Mouse (Mus musculus): ENCODE data around the gene Sugp1. TPM values are rescaled to one million over a fixed set of nuclear protein-coding genes. Genes with fewer than 3 reads are reported as not detected.
A peak's percentile ranks its signal among the peaks of the same experiment; 100 is the strongest.

Gene Sugp1
- polyA plus RNA-seq, 1 experiment from 2014 or later = 24.3 TPM

- no peak for ATAC-seq (ENCODE audit: insufficient number of reproducible peaks, insufficient read depth, low FRiP score, low read depth)
- H3K4me3 ChIP-seq (ENCODE audit: control insufficient read depth in 1 of 2, insufficient read depth in 1 of 2, low read depth in 1 of 2, low read length in 2 of 2) = no peak overlapping the region
- WGBS = 52% methylated on average over 9 of the region's 9 CpGs
These were observed 46.8 kb downstream of the Sugp1 start for GRCm38 (mm10) chr8:70089296-70089960.

GRCm38 (mm10) chr8:70092786-70093185 lies 50.2 kb downstream of the Sugp1 start:
- H3K4me1 ChIP-seq (ENCODE audit: control insufficient read depth in 2 of 2, insufficient read depth in 2 of 2, low read length in 2 of 2) = no peaks in the 10 kb centered on the region; a peak in 1 of 4 replicates
- 51% methylated on average over 8 of the region's 8 CpGs for WGBS
- no peaks in the 10 kb centered on the region for H3K36me3 ChIP-seq (ENCODE audit: control insufficient read depth, insufficient read depth, low read length)
- no peak overlapping the region for H3K27ac ChIP-seq (replicated peaks in 1 of 2; ENCODE audit: control insufficient read depth in 1 of 2, insufficient read depth in 1 of 2, low read depth in 2 of 2, low read length in 2 of 2)
- no peak overlapping the region for H3K4me3 ChIP-seq (ENCODE audit: control insufficient read depth in 1 of 2, insufficient read depth in 1 of 2, low read depth in 1 of 2, low read length in 2 of 2)
- no peak overlapping the region for H3K9ac ChIP-seq (ENCODE audit: low read length)
- no peaks in the 10 kb centered on the region for H3K9me3 ChIP-seq (ENCODE audit: control insufficient read depth, low read length)
- no peak for ATAC-seq (ENCODE audit: insufficient number of reproducible peaks, insufficient read depth, low FRiP score, low read depth)
- no peak overlapping the region for H3K4me2 ChIP-seq (ENCODE audit: low read length)
- peaks cover 59% of the 10 kb centered on the region for H3K27me3 ChIP-seq (ENCODE audit: control insufficient read depth, insufficient read depth, low read length)

More at GRCm38 (mm10) chr8:70089296-70089960, 46.8 kb downstream of the Sugp1 start:
- Histone ChIP-seq H3K36me3 (ENCODE audit: control insufficient read depth, insufficient read depth, low read length) (no peaks in the 10 kb centered on the region), H3K27ac (replicated peaks in 1 of 2; ENCODE audit: control insufficient read depth in 1 of 2, insufficient read depth in 1 of 2, low read depth in 2 of 2, low read length in 2 of 2) (no peak overlapping the region), H3K9ac (ENCODE audit: low read length) (no peak overlapping the region), H3K27me3 (ENCODE audit: control insufficient read depth, insufficient read depth, low read length) (peaks cover 88% of the 10 kb centered on the region), H3K4me2 (ENCODE audit: low read length) (no peak overlapping the region), H3K9me3 (ENCODE audit: control insufficient read depth, low read length) (no peaks in the 10 kb centered on the region), H3K4me1 (ENCODE audit: control insufficient read depth in 2 of 2, insufficient read depth in 2 of 2, low read length in 2 of 2) (peaks cover 0 to 2% of the 10 kb centered on the region in 2 experiments; a peak in 2 of 4 replicates)

- Histone ChIP-seq H3K4me3 (ENCODE audit: control insufficient read depth in 1 of 2, insufficient read depth in 1 of 2, low read depth in 1 of 2, low read length in 2 of 2) (no peak overlapping the region), H3K36me3 (ENCODE audit: control insufficient read depth, insufficient read depth, low read length) (no peaks in the 10 kb centered on the region), H3K9me3 (ENCODE audit: control insufficient read depth, low read length) (no peaks in the 10 kb centered on the region), H3K9ac (ENCODE audit: low read length) (no peak overlapping the region), H3K27me3 (ENCODE audit: control insufficient read depth, insufficient read depth, low read length) (peaks cover 6% of the 10 kb centered on the region; the same call in 1 of the 2 replicates), H3K27ac (replicated peaks in 1 of 2; ENCODE audit: control insufficient read depth in 1 of 2, insufficient read depth in 1 of 2, low read depth in 2 of 2, low read length in 2 of 2) (no peak overlapping the region), H3K4me2 (ENCODE audit: low read length) (no peak overlapping the region), H3K4me1 (ENCODE audit: control insufficient read depth in 2 of 2, insufficient read depth in 2 of 2, low read length in 2 of 2) (no peaks in the 10 kb centered on the region)
- 70% methylated on average over 8 of the region's 8 CpGs for WGBS
- ATAC-seq (ENCODE audit: insufficient number of reproducible peaks, insufficient read depth, low FRiP score, low read depth) = no peak
These were observed 56.7 kb downstream of the Sugp1 start for GRCm38 (mm10) chr8:70099276-70099675.

- H3K36me3 ChIP-seq (ENCODE audit: control insufficient read depth, insufficient read depth, low read length) = no peaks in the 10 kb centered on the region
- no peaks in the 10 kb centered on the region for H3K9me3 ChIP-seq (ENCODE audit: control insufficient read depth, low read length)
- H3K4me3 ChIP-seq (ENCODE audit: control insufficient read depth in 1 of 2, insufficient read depth in 1 of 2, low read depth in 1 of 2, low read length in 2 of 2) = no peak overlapping the region
- no peak overlapping the region for H3K9ac ChIP-seq (ENCODE audit: low read length)
- 82% methylated on average over 8 of the region's 8 CpGs for WGBS
- 0 out of 2 replicates have a peak, but pooled peaks cover 4% of the 10 kb centered on the region for H3K27me3 ChIP-seq (ENCODE audit: control insufficient read depth, insufficient read depth, low read length)
- no peak for ATAC-seq (ENCODE audit: insufficient number of reproducible peaks, insufficient read depth, low FRiP score, low read depth)
- H3K4me1 ChIP-seq (ENCODE audit: control insufficient read depth in 2 of 2, insufficient read depth in 2 of 2, low read length in 2 of 2) = no peaks in the 10 kb centered on the region
- no peak overlapping the region for H3K4me2 ChIP-seq (ENCODE audit: low read length)
- H3K27ac ChIP-seq (replicated peaks in 1 of 2; ENCODE audit: control insufficient read depth in 1 of 2, insufficient read depth in 1 of 2, low read depth in 2 of 2, low read length in 2 of 2) = no peak overlapping the region
These were observed 57.6 kb downstream of the Sugp1 start for GRCm38 (mm10) chr8:70100241-70100640.

GRCm38 (mm10) chr8:70104506-70104905 lies 61.9 kb downstream of the Sugp1 start:
- 9% methylated on average over 6 of the region's 6 CpGs for WGBS
- H3K27me3 ChIP-seq (ENCODE audit: control insufficient read depth, insufficient read depth, low read length) = peaks cover 23% of the 10 kb centered on the region

GRCm38 (mm10) chr8:70104922-70105321 lies 62.3 kb downstream of the Sugp1 start:
- H3K4me3 ChIP-seq (ENCODE audit: control insufficient read depth in 1 of 2, insufficient read depth in 1 of 2, low read depth in 1 of 2, low read length in 2 of 2) = no peak overlapping the region
- no peak overlapping the region for H3K9ac ChIP-seq (ENCODE audit: low read length)
- WGBS = 71% methylated on average over 7 of the region's 7 CpGs
- no peaks in the 10 kb centered on the region for H3K4me1 ChIP-seq (ENCODE audit: control insufficient read depth in 2 of 2, insufficient read depth in 2 of 2, low read length in 2 of 2)
- no peak overlapping the region for H3K27ac ChIP-seq (replicated peaks in 1 of 2; ENCODE audit: control insufficient read depth in 1 of 2, insufficient read depth in 1 of 2, low read depth in 2 of 2, low read length in 2 of 2)
- no peak overlapping the region for H3K4me2 ChIP-seq (ENCODE audit: low read length)
- no peaks in the 10 kb centered on the region for H3K9me3 ChIP-seq (ENCODE audit: control insufficient read depth, low read length)
- ATAC-seq (ENCODE audit: insufficient number of reproducible peaks, insufficient read depth, low FRiP score, low read depth) = no peak
- H3K27me3 ChIP-seq (ENCODE audit: control insufficient read depth, insufficient read depth, low read length) = peaks cover 27% of the 10 kb centered on the region
- H3K36me3 ChIP-seq (ENCODE audit: control insufficient read depth, insufficient read depth, low read length) = no peaks in the 10 kb centered on the region

More at GRCm38 (mm10) chr8:70104506-70104905, 61.9 kb downstream of the Sugp1 start:
- H3K4me3 ChIP-seq (ENCODE audit: control insufficient read depth in 1 of 2, insufficient read depth in 1 of 2, low read depth in 1 of 2, low read length in 2 of 2) = no peak overlapping the region
- no peaks in the 10 kb centered on the region for H3K9me3 ChIP-seq (ENCODE audit: control insufficient read depth, low read length)
- ATAC-seq (ENCODE audit: insufficient number of reproducible peaks, insufficient read depth, low FRiP score, low read depth) = peak; percentile 55; the same call in 1 of the 2 replicates
- no peaks in the 10 kb centered on the region for H3K4me1 ChIP-seq (ENCODE audit: control insufficient read depth in 2 of 2, insufficient read depth in 2 of 2, low read length in 2 of 2)
- H3K36me3 ChIP-seq (ENCODE audit: control insufficient read depth, insufficient read depth, low read length) = no peaks in the 10 kb centered on the region
- no peak overlapping the region for H3K27ac ChIP-seq (replicated peaks in 1 of 2; ENCODE audit: control insufficient read depth in 1 of 2, insufficient read depth in 1 of 2, low read depth in 2 of 2, low read length in 2 of 2)
- H3K4me2 ChIP-seq (ENCODE audit: low read length) = no peak overlapping the region
- no peak overlapping the region for H3K9ac ChIP-seq (ENCODE audit: low read length)

- H3K27ac ChIP-seq (replicated peaks in 1 of 2; ENCODE audit: control insufficient read depth in 1 of 2, insufficient read depth in 1 of 2, low read depth in 2 of 2, low read length in 2 of 2) = no peak overlapping the region
- WGBS = 76% methylated on average over 2 of the region's 2 CpGs
- H3K4me1 ChIP-seq (ENCODE audit: control insufficient read depth in 2 of 2, insufficient read depth in 2 of 2, low read length in 2 of 2) = no peaks in the 10 kb centered on the region
- H3K27me3 ChIP-seq (ENCODE audit: control insufficient read depth, insufficient read depth, low read length) = peaks cover 82% of the 10 kb centered on the region
- no peak overlapping the region for H3K4me3 ChIP-seq (ENCODE audit: control insufficient read depth in 1 of 2, insufficient read depth in 1 of 2, low read depth in 1 of 2, low read length in 2 of 2)
- H3K36me3 ChIP-seq (ENCODE audit: control insufficient read depth, insufficient read depth, low read length) = no peaks in the 10 kb centered on the region
- no peak overlapping the region for H3K9ac ChIP-seq (ENCODE audit: low read length)
- no peak for ATAC-seq (ENCODE audit: insufficient number of reproducible peaks, insufficient read depth, low FRiP score, low read depth)
- H3K4me2 ChIP-seq (ENCODE audit: low read length) = no peak overlapping the region
- H3K9me3 ChIP-seq (ENCODE audit: control insufficient read depth, low read length) = no peaks in the 10 kb centered on the region
These were observed 67.8 kb downstream of the Sugp1 start for GRCm38 (mm10) chr8:70110451-70110850.
